Mouse (Mus musculus) embryonic fibroblast, embryonic 13.5 days (primary cell): ENCODE data around the gene Fads2.

Experiments
- CTCF ChIP-seq: IDR thresholded peaks from 2 replicates; pipeline ENCODE4 v1.5.1; 2011; ENCODE audit warnings: mild to moderate bottlenecking, control low read depth, low read length, moderate library complexity, borderline replicate concordance; ENCODE audit not compliant: insufficient read depth
- POLR2A ChIP-seq: IDR thresholded peaks from 2 replicates; pipeline ENCODE4 v1.6.1; 2011; ENCODE audit warnings: low read depth, mild to moderate bottlenecking, control low read depth, low read length, moderate library complexity

GRCm38 (mm10) chr19:10018527-10018818 lies 83.1 kb downstream of the Fads2 start:
- TF ChIP-seq POLR2A, result no peak
- no peak for TF ChIP-seq CTCF
